Mouse (Mus musculus) kidney, postnatal 36 days (tissue): Measurements from ENCODE around the gene Phospho1.

Experiments
- DNase-seq, 2 experiments: peaks; one replicate each; pipeline ENCODE4 v3.0.0; 2021 to 2022; ENCODE audit warnings: mixed read lengths in 2 of 2

Phospho1 gene

GRCm38 (mm10) chr11:95824071-95824876 is at the start of gene Phospho1:
Gene Phospho1, plus strand, starts transcription at chr11:95824499.
- peak; percentile 90 to 95 for DNase-seq

GRCm38 (mm10) chr11:95777323-95778297 is 46.7 kb upstream of the Phospho1 start:
- peak; percentile 51 to 55 for DNase-seq

- DNase-seq = peak in 1 of 2 experiments; percentile 42
Measured at GRCm38 (mm10) chr11:95778831-95779251, 45.5 kb upstream of the Phospho1 start.

GRCm38 (mm10) chr11:95779366-95779765 is 44.9 kb upstream of the Phospho1 start:
- DNase-seq = no peak

GRCm38 (mm10) chr11:95780480-95780879 is 43.8 kb upstream of the Phospho1 start:
- no peak for DNase-seq

GRCm38 (mm10) chr11:95781557-95781956 is 42.7 kb upstream of the Phospho1 start:
- DNase-seq = no peak

- DNase-seq = no peak
Measured at GRCm38 (mm10) chr11:95783457-95783856, 40.8 kb upstream of the Phospho1 start.

- no peak for DNase-seq
Measured at GRCm38 (mm10) chr11:95783958-95784357, 40.3 kb upstream of the Phospho1 start.

GRCm38 (mm10) chr11:95785675-95786074 is 38.6 kb upstream of the Phospho1 start:
- DNase-seq = no peak

GRCm38 (mm10) chr11:95786511-95786910 is 37.8 kb upstream of the Phospho1 start:
- no peak for DNase-seq

GRCm38 (mm10) chr11:95789451-95789891 is 34.8 kb upstream of the Phospho1 start:
- DNase-seq = peak; percentile 64 to 69

GRCm38 (mm10) chr11:95791787-95792186 is 32.5 kb upstream of the Phospho1 start:
- DNase-seq = no peak

- no peak for DNase-seq
Measured at GRCm38 (mm10) chr11:95792950-95793509, 31.3 kb upstream of the Phospho1 start.

- no peak for DNase-seq
Measured at GRCm38 (mm10) chr11:95794201-95794600, 30.1 kb upstream of the Phospho1 start.

GRCm38 (mm10) chr11:95795582-95795981 is 28.7 kb upstream of the Phospho1 start:
- peak; percentile 45 to 59 for DNase-seq

GRCm38 (mm10) chr11:95805010-95805409 is 19.3 kb upstream of the Phospho1 start:
- DNase-seq = no peak

- peak; percentile 42 to 60 for DNase-seq
Measured at GRCm38 (mm10) chr11:95805527-95805926, 18.8 kb upstream of the Phospho1 start.

GRCm38 (mm10) chr11:95807884-95808283 is 16.4 kb upstream of the Phospho1 start:
- no peak for DNase-seq

- no peak for DNase-seq
Measured at GRCm38 (mm10) chr11:95808448-95809011, 15.8 kb upstream of the Phospho1 start.

GRCm38 (mm10) chr11:95809603-95810002 is 14.7 kb upstream of the Phospho1 start:
- no peak for DNase-seq

GRCm38 (mm10) chr11:95810828-95811227 is 13.5 kb upstream of the Phospho1 start:
- DNase-seq = no peak

- no peak for DNase-seq
Measured at GRCm38 (mm10) chr11:95811741-95812140, 12.6 kb upstream of the Phospho1 start.

- no peak for DNase-seq
Measured at GRCm38 (mm10) chr11:95812224-95812623, 12.1 kb upstream of the Phospho1 start.
